Mouse (Mus musculus): ENCODE results near the gene Celsr1. TPM values are rescaled to one million over a fixed set of nuclear protein-coding genes. Genes with fewer than 3 reads are reported as not detected.

The Celsr1 gene
- total and polyA plus RNA-seq, 2 experiments from 2014 or later, result 0.99 to 16.4 TPM

GRCm38 (mm10) chr15:85966032-85966431 is 67.5 kb downstream of the Celsr1 start:
- H3K9ac ChIP-seq (replicated peaks; ENCODE audit: low read length), result no peak overlapping the region
- ATAC-seq (no peak), DNase-seq (ENCODE audit: low spot score) (no peak)
- no peak overlapping the region for H3K27ac ChIP-seq
- no peaks in the 10 kb centered on the region for H3K27me3 ChIP-seq (ENCODE audit: insufficient read depth, low read length)
- H3K4me3 ChIP-seq (ENCODE audit: low read length), result no peak overlapping the region
- no peaks in the 10 kb centered on the region for H3K36me3 ChIP-seq (ENCODE audit: insufficient read depth, low read length)
- TF ChIP-seq CTCF (IDR thresholded peaks at IDR 0.05; ENCODE audit: low read depth), result no peak
- 0 out of 2 replicates have a peak, but pooled peaks cover 8% of the 10 kb centered on the region for H3K4me1 ChIP-seq (ENCODE audit: insufficient read depth, low read length)
- no peak overlapping the region for H3K4me2 ChIP-seq (ENCODE audit: low read depth, low read length)
- WGBS, result 73% methylated on average over 7 of the region's 7 CpGs
- no peaks in the 10 kb centered on the region for H3K9me3 ChIP-seq (ENCODE audit: low read length)

- TF ChIP-seq CTCF (IDR thresholded peaks at IDR 0.05; ENCODE audit: low read depth), result no peak
- Histone ChIP-seq H3K27me3 (ENCODE audit: insufficient read depth, low read length) (no peaks in the 10 kb centered on the region), H3K9me3 (ENCODE audit: low read length) (no peaks in the 10 kb centered on the region), H3K4me1 (ENCODE audit: insufficient read depth, low read length) (0 out of 2 replicates have a peak, but pooled peaks cover 5% of the 10 kb centered on the region), H3K4me3 (ENCODE audit: low read length) (no peak overlapping the region), H3K9ac (replicated peaks; ENCODE audit: low read length) (no peak overlapping the region), H3K36me3 (ENCODE audit: insufficient read depth, low read length) (no peaks in the 10 kb centered on the region), H3K4me2 (ENCODE audit: low read depth, low read length) (no peak overlapping the region), H3K27ac (no peak overlapping the region)
- 63% methylated on average over 8 of the region's 8 CpGs for whole genome bisulfite sequencing
- ATAC-seq (no peak), DNase-seq (ENCODE audit: low spot score) (no peak)
Measured at GRCm38 (mm10) chr15:85963279-85963840, 70.2 kb downstream of the Celsr1 start.

- 90% methylated on average over 8 of the region's 8 CpGs for WGBS
- DNase-seq (ENCODE audit: low spot score), result no peak
Measured at GRCm38 (mm10) chr15:85962691-85963090, 70.9 kb downstream of the Celsr1 start.

GRCm38 (mm10) chr15:85961651-85962050 is 71.9 kb downstream of the Celsr1 start:
- Histone ChIP-seq H3K36me3 (ENCODE audit: insufficient read depth, low read length) (no peaks in the 10 kb centered on the region), H3K27me3 (ENCODE audit: insufficient read depth, low read length) (no peaks in the 10 kb centered on the region), H3K4me1 (ENCODE audit: insufficient read depth, low read length) (0 out of 2 replicates have a peak, but pooled peaks cover 5% of the 10 kb centered on the region), H3K4me2 (ENCODE audit: low read depth, low read length) (no peak overlapping the region), H3K4me3 (ENCODE audit: low read length) (no peak overlapping the region), H3K27ac (no peak overlapping the region), H3K9me3 (ENCODE audit: low read length) (no peaks in the 10 kb centered on the region), H3K9ac (replicated peaks; ENCODE audit: low read length) (no peak overlapping the region)
- no peak for TF ChIP-seq CTCF (IDR thresholded peaks at IDR 0.05; ENCODE audit: low read depth)
- ATAC-seq (no peak), DNase-seq (ENCODE audit: low spot score) (no peak)
- WGBS, result 82% methylated on average over 4 of the region's 4 CpGs

More at GRCm38 (mm10) chr15:85962691-85963090, 70.9 kb downstream of the Celsr1 start:
- no peak for TF ChIP-seq CTCF (IDR thresholded peaks at IDR 0.05; ENCODE audit: low read depth)
- no peaks in the 10 kb centered on the region for H3K27me3 ChIP-seq (ENCODE audit: insufficient read depth, low read length)
- no peak overlapping the region for H3K4me2 ChIP-seq (ENCODE audit: low read depth, low read length)
- H3K4me3 ChIP-seq (ENCODE audit: low read length), result no peak overlapping the region
- H3K27ac ChIP-seq, result no peak overlapping the region
- 0 out of 2 replicates have a peak, but pooled peaks cover 5% of the 10 kb centered on the region for H3K4me1 ChIP-seq (ENCODE audit: insufficient read depth, low read length)
- H3K9ac ChIP-seq (replicated peaks; ENCODE audit: low read length), result no peak overlapping the region
- H3K36me3 ChIP-seq (ENCODE audit: insufficient read depth, low read length), result no peaks in the 10 kb centered on the region
- ATAC-seq, result no peak
- H3K9me3 ChIP-seq (ENCODE audit: low read length), result no peaks in the 10 kb centered on the region

GRCm38 (mm10) chr15:85961131-85961530 is 72.4 kb downstream of the Celsr1 start:
- Histone ChIP-seq H3K4me3 (ENCODE audit: low read length) (no peak overlapping the region), H3K36me3 (ENCODE audit: insufficient read depth, low read length) (no peaks in the 10 kb centered on the region), H3K9me3 (ENCODE audit: low read length) (no peaks in the 10 kb centered on the region), H3K27ac (no peak overlapping the region), H3K9ac (replicated peaks; ENCODE audit: low read length) (no peak overlapping the region), H3K27me3 (ENCODE audit: insufficient read depth, low read length) (no peaks in the 10 kb centered on the region), H3K4me1 (ENCODE audit: insufficient read depth, low read length) (0 out of 2 replicates have a peak, but pooled peaks cover under 1% of the 10 kb centered on the region), H3K4me2 (ENCODE audit: low read depth, low read length) (no peak overlapping the region)
- TF ChIP-seq CTCF (IDR thresholded peaks at IDR 0.05; ENCODE audit: low read depth), result no peak
- DNase-seq (ENCODE audit: low spot score) (no peak), ATAC-seq (no peak)
- WGBS, result 78% methylated on average over 7 of the region's 7 CpGs

- H3K4me1 ChIP-seq (ENCODE audit: insufficient read depth, low read length), result no peaks in the 10 kb centered on the region
- TF ChIP-seq CTCF (IDR thresholded peaks at IDR 0.05; ENCODE audit: low read depth), result no peak
- H3K27me3 ChIP-seq (ENCODE audit: insufficient read depth, low read length), result no peaks in the 10 kb centered on the region
- no peak overlapping the region for H3K9ac ChIP-seq (replicated peaks; ENCODE audit: low read length)
- H3K27ac ChIP-seq, result no peak overlapping the region
- 83% methylated on average over 6 of the region's 6 CpGs for WGBS
- H3K9me3 ChIP-seq (ENCODE audit: low read length), result no peaks in the 10 kb centered on the region
- no peak overlapping the region for H3K4me2 ChIP-seq (ENCODE audit: low read depth, low read length)
- no peak overlapping the region for H3K4me3 ChIP-seq (ENCODE audit: low read length)
- DNase-seq (ENCODE audit: low spot score), result no peak
- ATAC-seq, result no peak
- H3K36me3 ChIP-seq (ENCODE audit: insufficient read depth, low read length), result no peaks in the 10 kb centered on the region
Measured at GRCm38 (mm10) chr15:85956202-85956601, 77.4 kb downstream of the Celsr1 start.

GRCm38 (mm10) chr15:85953458-85953857 is 80.1 kb downstream of the Celsr1 start:
- H3K36me3 ChIP-seq (ENCODE audit: insufficient read depth, low read length), result no peaks in the 10 kb centered on the region
- H3K27me3 ChIP-seq (ENCODE audit: insufficient read depth, low read length), result no peaks in the 10 kb centered on the region
- H3K4me1 ChIP-seq (ENCODE audit: insufficient read depth, low read length), result no peaks in the 10 kb centered on the region
- no peak for TF ChIP-seq CTCF (IDR thresholded peaks at IDR 0.05; ENCODE audit: low read depth)
- ATAC-seq (no peak), DNase-seq (ENCODE audit: low spot score) (no peak)
- H3K27ac ChIP-seq, result no peak overlapping the region
- no peak overlapping the region for H3K4me3 ChIP-seq (ENCODE audit: low read length)
- H3K4me2 ChIP-seq (ENCODE audit: low read depth, low read length), result no peak overlapping the region
- no peak overlapping the region for H3K9ac ChIP-seq (replicated peaks; ENCODE audit: low read length)
- H3K9me3 ChIP-seq (ENCODE audit: low read length), result no peaks in the 10 kb centered on the region
- 86% methylated on average over 6 of the region's 6 CpGs for WGBS
